Mouse (Mus musculus): Measurements from ENCODE around the gene Cfap54. TPM values are rescaled to one million over a fixed set of nuclear protein-coding genes. Genes with fewer than 3 reads are reported as not detected.

Cfap54 gene
- total RNA-seq, 1 experiment from 2014 or later = 6.5 TPM

GRCm38 (mm10) chr10:93053315-93053714, 28.1 kb downstream of the Cfap54 start:
- DNase-seq = no peak

GRCm38 (mm10) chr10:93051016-93051726, 30.2 kb downstream of the Cfap54 start:
- DNase-seq = peak; percentile 76

DNA sequence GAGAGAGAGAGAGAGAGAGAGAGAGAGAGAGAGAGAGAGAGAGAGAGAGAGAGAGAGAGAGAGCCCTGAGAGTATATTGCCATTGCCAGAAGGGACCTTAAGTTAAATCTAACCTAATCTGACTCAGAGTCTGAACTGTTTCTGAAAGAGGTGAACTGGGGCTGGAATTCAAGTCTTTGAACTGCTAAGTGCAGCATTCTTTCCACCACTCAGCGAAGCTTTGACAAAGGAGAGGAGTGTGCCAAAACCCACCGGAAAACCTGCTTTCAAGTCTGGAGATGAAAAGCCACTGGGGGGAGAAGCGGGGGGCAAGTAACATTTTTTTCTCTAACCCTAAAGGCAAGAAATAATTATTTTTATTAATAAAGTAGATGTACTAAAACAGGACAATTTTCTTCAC, 30.8 kb downstream of the Cfap54 start:
- DNase-seq = no peak

GRCm38 (mm10) chr10:93043195-93043594, 38.2 kb downstream of the Cfap54 start:
- DNase-seq = no peak

GRCm38 (mm10) chr10:93041850-93042249, 39.6 kb downstream of the Cfap54 start:
- DNase-seq = no peak

DNA sequence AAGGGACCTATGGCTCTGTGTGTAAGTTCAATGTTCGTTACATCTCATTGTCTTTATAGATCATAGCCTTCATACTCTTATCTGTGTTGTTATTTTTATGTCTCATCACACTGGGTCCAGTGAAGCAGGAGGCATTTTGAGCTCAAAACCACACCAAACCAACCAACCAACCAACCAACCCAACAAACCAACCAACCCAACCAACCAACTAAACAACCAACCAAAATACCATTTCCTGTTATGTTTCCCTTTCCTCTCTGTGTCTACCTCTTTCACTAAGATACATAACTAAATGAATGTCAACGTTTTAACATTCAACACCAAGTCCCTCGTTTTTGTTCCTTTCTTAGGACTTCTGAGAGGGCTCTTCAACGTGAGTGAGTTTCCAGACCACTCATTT, 40.0 kb downstream of the Cfap54 start:
- no peak for DNase-seq

- DNase-seq = no peak
Measured at GRCm38 (mm10) chr10:93036532-93036931, 44.9 kb downstream of the Cfap54 start.

DNA sequence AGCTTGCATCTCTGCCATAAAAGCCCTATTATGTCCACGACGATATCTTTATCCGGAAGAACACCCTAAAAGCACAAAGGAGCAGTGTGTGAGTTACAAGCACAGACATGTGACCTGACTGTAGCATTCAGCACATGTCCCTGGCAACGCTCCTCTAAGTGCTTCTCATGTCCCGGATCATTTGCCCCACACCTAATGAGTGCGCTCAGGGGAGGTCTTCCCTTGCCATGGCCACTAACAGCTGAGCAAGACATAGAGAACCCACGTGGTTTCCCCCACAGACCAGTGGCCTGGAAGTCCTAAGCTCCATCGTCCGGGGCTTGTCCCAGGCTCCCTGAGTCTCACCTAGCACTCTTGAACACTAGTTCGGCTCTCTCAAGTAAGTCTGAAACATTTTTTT, 45.9 kb downstream of the Cfap54 start:
- no peak for DNase-seq

- no peak for DNase-seq
Measured at GRCm38 (mm10) chr10:93023295-93023694, 58.1 kb downstream of the Cfap54 start.

DNA sequence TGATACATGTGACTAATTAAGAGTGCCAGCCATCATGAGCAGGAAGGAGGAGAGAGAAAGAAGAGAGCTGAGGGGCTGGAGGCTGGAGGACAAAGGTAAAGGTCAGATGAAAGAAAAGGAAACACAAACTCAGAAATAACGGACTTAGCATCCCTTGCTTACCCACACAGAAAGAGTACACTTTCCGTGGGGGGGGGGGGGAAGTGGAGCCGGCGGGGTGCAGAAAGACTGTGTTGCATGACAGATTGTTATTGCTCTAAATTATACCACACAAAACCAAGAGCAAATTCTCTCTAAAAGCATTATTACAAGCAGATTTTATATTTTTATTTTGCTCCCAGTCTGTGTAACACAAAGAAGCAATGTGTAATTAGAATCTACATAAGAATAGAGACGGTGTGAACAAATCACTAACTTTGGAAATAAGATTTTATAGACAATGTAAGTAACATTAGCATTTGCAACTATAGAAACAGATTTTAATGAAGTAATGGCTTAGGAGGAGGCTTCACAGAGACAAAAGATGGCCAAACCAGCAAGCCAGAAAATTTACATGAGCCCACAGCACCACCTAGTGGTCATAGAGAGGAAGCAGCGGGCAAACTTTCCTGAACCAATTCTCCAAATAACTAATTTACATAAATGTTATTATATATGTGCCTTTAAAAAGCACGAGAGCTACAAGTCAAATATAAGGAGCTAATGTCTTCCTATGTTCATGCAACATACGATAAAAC, 67.2 kb downstream of the Cfap54 start:
- peak; percentile 45 for DNase-seq

DNA sequence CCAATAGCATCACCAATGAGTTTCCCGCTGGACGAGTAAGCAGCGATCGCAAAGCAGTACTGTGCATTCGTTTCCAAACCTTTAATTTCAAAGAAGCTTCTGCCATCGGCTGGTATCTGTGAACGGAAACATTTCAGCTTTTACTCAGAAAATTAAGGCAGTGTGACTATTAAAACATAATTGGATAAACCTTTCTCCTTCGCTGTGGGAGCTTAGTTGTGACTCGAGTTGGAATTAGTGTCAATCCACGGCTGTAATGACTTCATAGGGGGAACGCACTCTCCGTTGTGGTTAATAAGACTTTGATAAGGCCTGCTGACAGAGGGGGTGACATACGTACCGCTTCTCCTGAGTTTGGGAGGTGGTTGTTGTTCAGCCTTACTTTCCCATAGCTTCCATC, 70.3 kb downstream of the Cfap54 start:
- DNase-seq = no peak

DNA sequence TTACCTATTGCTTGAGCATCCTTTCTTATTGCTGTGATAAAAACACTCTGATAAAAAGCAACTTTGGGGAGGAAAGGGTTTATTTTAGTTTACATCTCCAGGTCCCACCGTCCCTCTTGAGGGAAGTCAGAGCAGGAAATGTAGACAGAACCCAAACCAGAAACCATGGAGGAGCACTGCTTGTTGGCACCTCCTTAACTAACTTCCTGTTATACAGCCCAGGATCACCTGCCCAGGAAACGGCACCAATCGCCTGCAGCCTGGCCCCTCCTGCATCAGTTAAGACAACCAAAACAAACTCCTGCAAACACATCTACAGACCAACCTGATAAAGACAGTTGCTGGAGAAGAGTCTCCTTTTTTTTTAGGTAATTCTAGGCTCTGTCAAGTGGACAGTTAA, 74.4 kb downstream of the Cfap54 start:
- no peak for DNase-seq

DNA sequence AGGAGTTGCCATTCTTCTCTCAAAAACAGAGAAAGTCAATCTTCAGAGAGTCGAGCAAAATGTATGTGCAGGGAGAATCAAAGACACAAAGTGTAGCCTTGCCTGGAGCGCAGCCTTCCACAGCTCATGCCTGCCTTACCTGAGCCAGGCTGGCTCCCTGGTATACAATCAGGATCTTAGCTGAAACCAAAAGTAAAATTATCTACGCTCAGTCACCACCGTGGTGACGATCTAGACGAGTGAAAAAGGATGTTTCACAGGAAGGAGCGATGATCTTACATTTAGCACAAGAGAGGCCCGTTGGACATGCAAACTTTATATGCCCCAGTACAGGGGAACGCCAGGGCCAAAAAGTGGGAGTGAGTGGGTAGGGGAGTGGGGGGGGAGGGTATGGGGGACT, 75.0 kb downstream of the Cfap54 start:
- no peak for DNase-seq

DNA sequence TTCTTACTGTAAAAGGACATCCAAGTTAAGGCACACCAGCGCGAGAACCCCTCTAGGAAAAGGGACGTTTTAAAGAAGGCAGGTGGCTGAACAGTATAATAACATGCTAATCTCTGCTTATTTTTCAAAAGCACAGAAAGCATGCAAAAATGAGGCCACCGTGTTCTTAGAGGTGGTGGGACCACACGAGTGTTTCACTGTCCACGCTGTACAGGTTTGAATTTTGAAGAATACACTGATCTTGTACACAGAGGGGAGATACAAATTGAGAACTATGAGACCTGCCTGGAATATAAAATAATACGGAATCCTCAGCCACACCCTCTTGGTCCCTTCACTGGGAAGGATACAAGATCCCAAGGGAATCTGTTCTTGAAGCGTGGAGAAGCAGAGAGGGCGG, 82.9 kb downstream of the Cfap54 start:
- DNase-seq = no peak

GRCm38 (mm10) chr10:92995186-92995585, 86.2 kb downstream of the Cfap54 start:
- no peak for DNase-seq

- DNase-seq = no peak
Measured at GRCm38 (mm10) chr10:92994340-92994739, 87.1 kb downstream of the Cfap54 start.

DNA sequence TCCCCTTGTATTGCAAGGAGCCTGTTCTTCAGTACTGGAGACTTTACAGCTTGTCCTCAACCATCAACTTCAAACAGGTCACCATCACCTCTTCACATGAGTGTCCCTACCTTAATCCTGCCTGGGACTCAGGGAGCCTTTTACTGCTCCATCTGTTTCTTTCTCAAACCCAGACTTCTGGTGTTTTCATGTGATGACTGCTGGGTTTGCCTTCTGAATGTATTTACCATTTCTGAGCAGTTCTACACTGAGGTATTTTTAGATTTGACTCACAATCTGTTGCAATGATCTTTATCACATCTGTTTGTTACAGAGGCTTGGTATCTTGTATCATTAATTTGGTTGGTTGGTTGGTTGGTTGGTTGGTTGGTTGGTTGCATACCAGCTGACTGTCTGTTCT, 88.9 kb downstream of the Cfap54 start:
- DNase-seq = no peak

DNA sequence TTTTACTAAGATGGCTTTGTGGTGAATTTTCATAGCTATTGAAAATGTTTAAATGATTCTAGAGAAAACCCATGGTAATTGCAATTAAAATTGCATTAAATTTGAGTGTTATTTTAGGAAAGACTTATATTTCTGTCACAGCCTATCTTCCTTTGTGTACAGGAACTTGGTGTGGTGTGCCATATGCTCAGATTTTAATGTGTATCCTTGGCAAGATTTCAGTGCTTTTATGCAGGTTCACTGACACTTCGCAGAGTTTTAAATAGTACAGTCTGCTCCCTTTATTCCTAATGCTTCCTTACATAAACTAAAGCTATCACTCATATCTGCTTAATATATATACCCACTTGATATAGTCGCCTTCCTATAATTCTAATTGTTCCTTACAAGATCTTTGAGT, 90.8 kb downstream of the Cfap54 start:
- no peak for DNase-seq

- no peak for DNase-seq
Measured at GRCm38 (mm10) chr10:92965134-92965533, 116.3 kb downstream of the Cfap54 start.

DNA sequence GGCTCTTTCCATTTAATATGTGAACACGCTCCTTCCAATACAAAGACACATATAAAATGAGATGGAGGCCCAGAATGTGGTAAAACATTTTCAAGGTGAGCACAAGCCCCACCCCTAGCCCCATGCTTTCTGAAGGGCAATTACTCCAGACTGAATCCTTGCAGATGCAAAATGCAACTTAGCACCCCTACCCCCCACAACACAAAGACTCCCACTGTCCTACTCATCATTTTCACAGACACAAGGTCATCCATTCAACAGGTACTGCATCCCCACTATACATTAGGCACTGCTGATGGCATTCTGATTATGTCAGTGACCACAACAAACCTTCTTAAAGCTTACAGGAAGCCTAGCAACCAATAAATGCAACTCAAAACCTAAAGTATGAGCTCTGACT, 131.4 kb downstream of the Cfap54 start:
- DNase-seq = no peak

GRCm38 (mm10) chr10:92942848-92943645, 138.4 kb downstream of the Cfap54 start:
- no peak for DNase-seq

DNA sequence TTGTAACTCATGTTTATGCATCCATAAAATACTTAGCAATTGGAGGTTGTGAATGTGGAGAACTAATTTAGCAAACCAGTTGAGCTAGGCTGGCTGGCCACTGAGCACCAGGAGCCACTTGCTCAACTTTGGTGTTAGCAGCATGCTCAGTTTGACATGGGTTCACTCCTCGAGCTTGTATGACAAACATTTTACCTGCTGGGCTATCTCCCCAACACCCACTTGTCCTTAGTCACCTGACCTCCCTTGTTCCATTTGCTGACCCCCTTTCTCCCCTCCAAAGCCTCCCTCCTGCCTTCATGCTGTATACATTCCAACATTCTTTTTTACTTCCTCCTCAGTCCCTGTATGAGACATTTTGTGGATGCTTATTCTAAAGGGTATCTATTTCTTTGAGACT, 139.8 kb downstream of the Cfap54 start:
- no peak for DNase-seq

DNA sequence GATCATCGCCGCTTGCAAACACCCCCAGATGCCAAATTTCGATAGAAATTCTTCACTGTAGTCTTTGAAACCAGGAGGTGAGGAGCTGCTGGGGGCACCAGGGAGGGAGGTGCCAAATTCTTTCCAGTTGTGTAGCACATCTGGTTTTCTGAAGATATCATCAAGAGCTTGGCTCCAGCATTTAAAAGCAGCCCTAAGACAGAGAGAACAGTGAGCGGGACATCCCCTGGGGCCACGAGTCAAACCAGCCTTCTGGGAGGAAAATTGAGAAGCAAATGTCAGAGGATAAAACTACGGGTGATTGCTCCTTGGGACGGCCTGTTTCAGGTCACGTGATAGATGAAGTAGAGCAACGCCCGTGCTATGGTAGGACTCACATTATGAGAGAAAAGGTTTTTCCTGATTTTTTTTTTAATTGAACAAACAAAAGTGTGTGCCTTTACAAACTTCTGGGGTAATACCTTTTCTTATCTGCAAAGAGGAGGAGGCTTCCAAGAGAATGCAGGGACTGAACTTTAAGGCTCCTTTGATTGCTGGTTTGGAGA, 143.6 kb downstream of the Cfap54 start:
- DNase-seq = peak; percentile 3

Measured in adrenal gland, postnatal 25 days (tissue).